Mouse (Mus musculus) common myeloid progenitor, adult 5-6 weeks (primary cell): ENCODE measurements around the gene Egr2. TPM values are rescaled to one million over a fixed set of nuclear protein-coding genes. Genes with fewer than 3 reads are reported as not detected.

Experiments
- ATAC-seq: replicated peaks from 2 replicates; pipeline ENCODE4 v1.8.0; 2016; ENCODE audit warnings: low read depth, mild to moderate bottlenecking, moderate TSS enrichment, inconsistent platforms; ENCODE audit not compliant: poor library complexity, severe bottlenecking
- total RNA-seq: library from RNA; stranded (forward); fragments of 200-1000, 187-1606 nt; gene quantifications from 2 replicates; pipeline ENCODE4 v1.2.3, GENCODE M21; 2017

Egr2 gene
- total RNA-seq: 8.1 and 14.9 TPM in 2 replicates

DNA sequence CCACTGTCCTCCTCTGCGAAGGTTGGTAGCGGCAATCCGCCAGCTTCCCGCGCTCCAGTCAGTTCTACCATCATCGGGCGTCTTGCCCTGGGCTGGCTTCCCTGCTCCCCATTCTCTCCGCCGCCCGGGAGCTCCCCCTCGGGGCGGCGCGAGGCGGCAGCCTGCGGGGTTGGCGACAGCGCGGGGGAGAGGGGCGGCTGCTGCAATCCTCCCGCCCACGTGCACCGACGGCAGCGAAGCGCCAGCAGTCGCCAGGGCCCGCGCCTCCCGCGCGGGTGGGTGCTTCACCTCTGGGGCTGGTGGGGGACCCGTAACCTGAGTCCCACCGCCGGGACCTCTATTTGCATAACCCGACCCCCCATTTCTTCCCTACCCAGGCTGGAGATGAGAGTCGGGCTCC, at the start of gene Egr2:
Egr2 (plus strand) TSS at position 220 of the 400 bp plus-strand sequence.
- ATAC-seq: no peak

DNA sequence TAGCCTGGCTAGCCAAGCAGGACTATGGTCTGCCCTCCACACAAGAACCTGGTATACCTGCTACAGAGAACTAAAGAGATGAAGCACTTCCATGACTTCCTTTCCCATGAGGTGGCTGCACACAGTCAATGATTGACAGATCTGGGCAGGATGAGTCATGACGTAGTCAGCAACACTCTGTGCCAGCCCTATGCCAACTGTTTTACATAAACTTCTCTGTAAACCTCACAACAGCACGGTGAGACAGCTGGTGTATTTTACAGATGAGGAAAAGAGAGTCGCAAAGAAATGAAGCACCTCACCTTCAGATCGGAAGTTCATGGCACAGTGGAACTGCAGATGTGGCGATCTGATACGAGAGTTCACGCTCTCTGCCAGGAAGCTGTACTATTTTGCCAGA, 47.8 kb upstream of the Egr2 start:
- 0 out of 2 replicates have a peak, but pooled peaks have one; percentile 5 for ATAC-seq

DNA sequence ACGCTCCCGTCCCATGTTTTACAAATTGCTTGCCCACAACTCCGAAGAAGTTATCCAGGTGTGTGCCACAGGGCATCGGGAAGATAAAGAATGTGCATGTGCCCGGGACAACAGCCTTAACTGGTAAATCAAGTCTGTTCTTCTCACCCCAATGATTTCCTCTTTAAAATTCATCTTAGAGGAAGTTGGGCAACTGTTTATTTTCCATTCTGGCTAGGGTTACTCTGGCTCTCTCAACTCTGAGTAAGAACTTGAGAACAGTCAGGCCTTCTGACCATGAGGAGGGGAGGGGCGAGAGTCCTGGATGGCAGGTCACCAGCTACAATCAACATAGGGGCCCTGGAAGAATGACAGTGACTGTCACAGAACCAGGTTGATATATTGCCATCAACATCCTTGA, 45.4 kb upstream of the Egr2 start:
- ATAC-seq: peak; percentile 72

DNA sequence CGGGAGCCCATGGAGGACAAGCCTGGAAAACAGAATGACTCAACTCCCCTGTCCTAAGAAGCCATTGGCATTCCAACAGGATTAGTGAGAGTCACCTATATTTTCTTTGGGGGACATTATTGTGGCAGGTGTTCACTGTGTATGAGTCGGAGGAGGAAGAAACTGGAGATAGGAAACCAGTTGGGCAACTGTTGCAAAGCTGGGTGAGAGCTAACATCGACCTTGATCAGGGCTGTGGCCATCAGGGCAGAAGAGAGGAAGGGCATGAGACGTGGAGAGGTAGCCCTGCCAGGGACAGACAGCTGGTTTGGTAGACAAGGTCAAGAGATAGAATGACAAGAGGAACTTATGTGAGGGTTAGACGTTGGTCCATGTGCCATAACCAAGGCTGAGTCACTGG, 44.6 kb upstream of the Egr2 start:
- ATAC-seq: peak; percentile 66

DNA sequence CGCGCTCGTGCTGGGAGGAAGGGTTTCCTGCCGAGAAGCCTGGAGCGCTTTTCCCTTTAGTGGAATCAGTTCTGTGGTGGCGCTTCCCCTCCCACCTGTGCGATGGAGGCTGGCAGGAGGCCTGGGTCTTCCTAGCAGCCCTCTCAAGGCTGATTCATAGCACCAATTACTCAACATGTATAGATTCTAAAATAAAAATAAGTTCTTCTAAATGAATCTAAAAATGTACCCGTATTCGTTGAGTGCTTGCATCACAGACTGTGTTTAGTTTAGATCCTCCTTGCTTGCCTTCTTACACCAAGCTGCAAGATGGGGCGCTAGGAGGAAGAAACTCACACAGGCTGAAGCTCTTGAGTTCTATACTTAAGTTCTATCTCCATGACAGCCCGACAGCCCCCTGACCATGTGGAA, 43.1 kb upstream of the Egr2 start:
- no peak for ATAC-seq

DNA sequence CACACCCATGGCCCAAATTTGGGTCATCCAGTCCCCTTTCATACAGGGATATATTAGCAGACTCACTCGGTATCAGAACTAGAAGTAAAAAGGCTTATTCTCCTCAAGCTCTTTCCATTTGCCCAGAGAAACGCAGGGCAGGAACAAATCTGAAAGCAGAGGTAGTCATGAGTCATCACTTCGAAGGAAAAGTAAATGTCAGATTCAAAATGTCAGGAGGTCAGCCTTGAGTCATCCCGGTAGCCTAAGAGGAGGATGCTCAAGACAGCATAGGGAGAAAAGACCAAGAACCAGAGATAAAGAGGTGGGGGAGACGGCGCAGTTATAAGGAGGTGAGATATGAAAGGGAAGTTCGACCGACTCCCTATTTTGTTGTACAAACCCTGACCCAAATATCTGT, 41.7 kb upstream of the Egr2 start:
- no peak for ATAC-seq

DNA sequence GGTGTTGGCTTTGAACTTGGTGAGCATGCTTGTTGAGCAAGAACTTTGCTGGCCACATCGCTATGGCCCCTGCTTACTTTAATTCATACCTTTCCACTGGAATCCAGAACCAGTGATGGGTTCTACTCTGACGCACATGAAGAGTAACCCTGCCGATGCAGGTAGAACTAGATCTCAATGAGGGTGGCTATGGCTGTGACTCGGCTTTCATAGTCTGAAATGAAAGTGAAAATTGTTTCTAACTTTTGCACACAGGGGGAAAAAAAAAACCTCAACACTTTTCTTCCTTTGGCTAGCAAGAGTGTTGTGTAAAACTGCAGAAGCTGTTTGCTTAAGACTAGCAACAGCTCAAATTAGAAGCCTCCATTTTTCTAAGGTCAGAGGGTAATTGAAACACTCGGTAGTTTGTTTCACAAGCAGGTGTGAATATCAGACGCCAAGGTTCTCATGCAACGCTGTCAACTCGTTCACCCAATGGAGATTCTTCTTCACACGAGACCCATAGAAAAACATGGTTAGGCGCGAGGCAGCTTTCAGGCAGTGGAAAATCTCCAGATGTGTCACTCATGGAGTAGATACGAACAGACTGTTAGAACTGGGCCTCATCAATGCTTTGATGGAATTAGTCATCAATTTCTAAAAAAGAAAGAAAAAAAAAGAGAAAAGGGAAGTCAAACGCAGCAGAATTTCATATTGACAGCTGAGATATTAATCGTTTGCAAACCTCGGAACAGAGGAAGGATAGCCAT, 38.0 kb upstream of the Egr2 start:
- 0 out of 2 replicates have a peak, but pooled peaks have one; percentile 9 for ATAC-seq

DNA sequence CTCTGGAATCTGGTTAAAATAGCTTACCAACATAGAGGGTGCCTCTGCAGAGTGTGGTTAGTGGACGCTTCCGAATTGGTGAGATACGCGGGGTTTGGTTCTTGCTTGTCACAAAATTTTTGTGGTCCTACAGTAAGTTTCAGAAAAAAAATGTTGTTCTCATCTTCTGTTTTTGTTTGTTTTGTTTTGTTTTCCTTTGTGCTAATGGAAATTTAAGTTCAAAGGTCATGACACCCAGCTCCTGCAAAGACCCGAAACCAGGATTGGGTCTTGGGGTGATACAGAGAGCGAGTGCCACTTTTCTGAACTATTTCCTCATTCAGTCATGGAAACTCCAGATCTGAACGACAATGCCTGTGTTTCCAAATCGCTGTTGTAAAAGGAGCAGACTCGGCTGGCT, 37.3 kb upstream of the Egr2 start:
- no peak for ATAC-seq

DNA sequence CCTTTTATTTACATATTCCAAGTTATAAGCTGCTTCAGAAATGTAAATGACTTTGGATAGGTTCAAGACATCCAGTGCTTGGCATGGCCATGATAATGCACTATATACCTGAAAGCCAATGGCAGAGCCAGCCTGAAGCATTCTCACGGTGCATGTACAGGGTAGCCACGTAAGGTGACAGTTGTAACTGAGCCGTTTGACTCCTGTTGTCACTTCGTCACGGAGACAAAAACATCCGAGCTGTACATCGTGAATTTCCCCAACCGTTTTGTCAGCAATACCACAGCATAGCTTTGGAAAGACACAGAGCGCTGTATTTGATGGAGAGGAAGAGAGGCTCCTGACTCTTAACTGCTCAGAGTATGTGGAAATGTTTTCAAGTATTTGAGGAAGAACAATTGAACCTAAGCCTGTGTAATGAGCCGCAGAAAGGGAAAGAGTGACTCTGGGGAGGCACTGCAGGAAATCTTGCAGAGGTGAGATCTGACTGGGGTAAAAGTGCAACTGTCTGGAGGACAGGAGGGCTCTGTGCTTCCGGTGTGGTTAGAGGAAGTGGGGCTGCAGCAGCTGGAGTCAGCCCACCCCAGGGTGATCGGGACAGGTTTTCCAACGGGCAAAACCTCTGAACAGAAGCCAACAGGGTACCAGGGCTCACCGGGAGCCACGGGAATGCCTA, 31.8 kb upstream of the Egr2 start:
- peak; percentile 89 for ATAC-seq

DNA sequence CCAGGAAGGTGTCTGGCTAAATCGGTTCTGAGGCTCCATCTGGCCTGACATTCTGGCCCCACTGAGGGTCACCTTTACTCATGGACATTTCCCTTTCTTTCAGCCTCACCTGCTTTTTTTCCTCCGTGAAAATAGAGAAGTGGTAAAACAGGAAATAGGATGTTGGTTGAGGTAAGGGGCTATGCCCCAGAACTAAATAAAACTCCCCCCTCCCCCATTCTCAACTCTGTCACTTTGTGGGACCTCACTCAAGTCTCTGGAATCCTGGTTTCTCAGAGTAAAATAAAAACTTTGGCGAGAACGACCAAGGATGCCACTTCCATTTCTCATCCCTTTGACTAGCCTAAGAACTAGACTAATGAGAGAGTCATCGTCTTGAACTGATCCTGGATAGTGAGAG, 31.2 kb upstream of the Egr2 start:
- ATAC-seq: peak; percentile 6; the same call in 1 of the 2 replicates

DNA sequence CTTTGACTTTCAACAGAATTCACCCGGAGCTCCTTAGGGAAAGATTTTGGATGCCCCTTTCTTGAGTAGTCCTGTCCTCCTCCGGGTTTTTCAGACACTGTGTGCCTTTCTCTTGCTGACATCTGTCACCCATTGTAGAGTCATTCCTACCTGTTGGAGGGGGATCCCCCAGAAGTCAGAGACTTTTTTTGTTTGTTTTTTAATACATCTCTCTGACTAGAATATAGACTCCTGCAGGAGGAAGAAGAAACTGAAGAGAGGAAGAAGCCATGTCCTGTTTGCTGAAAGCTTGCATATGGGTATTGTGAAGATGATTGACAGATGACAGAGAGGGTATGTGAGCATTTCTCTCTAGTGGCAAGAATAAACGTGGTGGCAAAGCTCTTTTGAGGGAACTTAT, 30.0 kb upstream of the Egr2 start:
- no peak for ATAC-seq

DNA sequence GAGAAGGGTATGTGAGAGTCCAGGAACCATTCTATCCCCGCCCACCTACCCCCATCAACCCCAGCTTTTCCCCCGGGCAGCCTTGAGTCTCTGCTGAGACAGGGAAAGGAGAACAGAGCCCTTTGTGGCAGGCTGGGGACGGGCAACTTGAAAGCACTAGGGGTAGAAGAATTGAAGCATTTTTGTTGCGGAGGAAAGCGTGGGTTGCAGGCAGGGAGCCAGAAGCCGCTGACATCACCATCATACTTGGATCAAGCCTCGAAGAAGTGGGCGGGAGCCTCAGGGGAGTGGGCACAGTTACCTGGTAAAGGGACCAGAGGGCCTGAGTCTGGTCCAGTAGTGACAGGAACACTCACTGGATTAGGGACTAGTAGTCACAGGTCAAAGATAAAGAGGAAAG, 23.1 kb upstream of the Egr2 start:
- no peak for ATAC-seq

DNA sequence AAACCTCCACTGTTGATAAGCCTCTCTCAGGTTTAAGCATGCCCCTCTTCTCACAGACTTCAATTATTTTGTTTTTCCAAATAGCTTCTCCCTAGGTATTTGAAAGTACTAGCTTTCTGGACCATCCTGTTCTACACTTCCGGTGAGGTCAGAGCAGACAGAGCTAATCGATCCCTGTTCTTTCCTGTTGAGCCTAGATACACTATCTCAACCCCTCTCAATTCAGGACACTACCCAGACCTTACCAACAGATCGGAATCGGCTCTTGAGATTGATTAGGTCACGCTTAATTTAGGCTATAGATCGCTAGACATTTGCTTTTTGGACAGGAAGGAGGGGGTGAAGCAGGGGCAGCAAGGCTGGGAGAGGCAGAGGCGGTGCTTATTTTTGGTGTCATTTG, 22.4 kb upstream of the Egr2 start:
- no peak for ATAC-seq

DNA sequence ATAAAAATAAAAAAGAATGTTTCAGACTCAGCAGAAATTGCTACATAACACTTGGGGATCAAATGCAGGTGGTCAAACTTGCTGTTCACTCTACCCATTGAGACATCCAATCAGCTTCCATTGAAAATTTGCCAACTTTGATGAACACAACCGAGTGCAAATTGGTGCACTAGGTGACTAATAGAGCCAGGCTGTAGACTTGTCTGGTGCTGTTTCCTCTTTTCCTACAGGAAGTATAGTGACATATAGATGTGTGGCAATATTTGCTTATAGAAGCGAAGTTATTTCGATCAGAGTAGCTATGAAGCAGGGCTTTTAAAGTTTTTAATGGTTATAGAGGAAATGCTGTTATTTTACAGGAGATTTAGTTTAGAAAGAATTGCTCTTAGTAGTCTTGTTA, 16.5 kb upstream of the Egr2 start:
- ATAC-seq: 0 out of 2 replicates have a peak, but pooled peaks have one; percentile 50

DNA sequence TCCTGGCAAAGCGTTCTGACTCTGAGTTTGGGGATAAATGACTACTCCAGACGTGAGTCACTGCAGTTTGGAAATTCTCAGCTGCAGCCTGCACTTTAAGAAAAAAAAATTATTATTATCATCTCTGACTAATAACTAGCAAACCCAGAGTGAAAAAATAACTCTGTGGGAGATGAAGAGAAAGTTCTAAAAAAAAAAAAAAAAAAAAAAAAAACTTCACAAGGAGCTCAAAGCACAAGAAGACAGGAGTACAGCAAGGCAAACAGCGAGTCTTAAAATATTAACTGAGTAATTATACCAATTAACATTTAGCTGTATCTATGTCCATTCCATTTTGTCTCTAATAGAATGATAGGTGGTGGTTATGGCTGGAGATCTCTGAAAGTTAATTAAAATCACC, 11.1 kb upstream of the Egr2 start:
- ATAC-seq: no peak

DNA sequence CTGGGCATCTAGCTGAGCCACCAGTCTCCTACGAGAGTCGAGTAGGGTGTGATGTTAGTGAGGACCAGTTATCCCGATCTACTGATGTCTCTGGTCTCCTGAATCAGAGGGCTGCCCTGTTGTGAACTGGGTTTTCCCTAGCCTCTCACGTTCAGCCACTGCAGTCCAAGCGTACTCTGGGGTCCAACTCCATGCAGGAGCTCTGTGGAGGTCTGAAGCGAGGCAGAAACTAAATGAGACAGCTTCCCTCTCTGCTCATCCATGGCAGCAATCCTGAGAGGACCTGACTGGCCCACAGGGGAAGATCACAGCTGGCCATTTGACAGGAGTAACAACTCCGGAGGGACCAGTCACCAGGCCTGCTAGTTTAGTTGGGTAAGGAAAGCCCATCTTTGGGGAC, 10.6 kb upstream of the Egr2 start:
- ATAC-seq: no peak

DNA sequence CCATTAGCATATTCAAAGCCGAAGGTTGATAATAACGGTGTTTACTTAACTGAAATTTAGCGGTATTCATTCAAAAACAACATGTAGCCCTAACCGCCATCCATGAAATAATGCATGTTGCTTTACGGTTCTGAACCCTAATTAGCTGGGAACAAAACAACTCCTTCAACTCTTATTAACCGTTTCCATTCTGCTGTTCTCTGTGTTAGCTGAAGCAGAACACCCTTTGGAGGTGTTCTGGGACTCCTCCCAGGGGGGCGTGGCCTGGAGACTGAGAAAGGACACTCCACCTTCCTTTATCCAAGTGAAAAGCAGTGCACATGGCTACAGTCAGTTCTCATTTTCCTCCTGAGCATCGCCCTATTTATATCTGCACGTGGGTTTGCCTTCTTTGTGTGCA, 8.8 kb upstream of the Egr2 start:
- no peak for ATAC-seq

DNA sequence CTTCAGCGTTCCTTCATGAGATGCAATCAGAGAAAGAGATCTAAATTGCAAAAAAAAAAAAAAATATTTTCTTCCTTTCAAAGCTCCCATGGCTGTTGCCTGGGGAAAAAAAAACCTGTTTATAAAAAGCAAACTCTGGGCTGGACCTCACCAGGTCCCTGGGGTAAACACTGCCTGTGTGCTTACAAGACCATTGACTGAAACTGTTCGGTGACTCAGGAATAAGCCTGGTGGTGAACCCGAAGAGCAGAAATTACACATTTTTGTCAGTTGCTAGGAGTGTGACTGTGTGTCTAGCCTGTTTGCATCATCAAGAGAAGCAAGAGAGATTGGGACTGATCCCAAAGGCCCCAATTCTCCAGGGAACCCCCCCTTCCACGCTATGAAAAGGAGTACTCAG, 5.5 kb upstream of the Egr2 start:
- no peak for ATAC-seq

DNA sequence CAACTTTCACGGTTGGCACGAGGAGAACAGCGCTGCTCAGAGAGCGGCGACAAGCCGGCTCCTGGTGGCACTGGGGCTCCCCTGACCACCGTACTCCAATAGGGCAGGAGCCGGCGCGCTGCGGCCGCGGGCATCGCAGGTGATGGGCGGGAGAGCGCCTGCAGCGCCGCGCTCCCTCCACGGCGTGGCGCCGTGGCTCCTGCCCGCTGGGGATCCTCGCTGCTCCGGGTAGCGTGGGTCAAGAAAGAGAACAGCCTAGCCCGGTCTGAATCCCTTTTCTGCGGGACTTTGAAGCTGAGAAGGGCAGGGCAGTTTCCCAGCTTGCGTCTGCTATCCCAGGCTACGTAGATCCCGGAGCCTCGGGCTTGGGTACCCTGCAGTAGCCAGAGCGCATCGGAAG, 697 bp downstream of the Egr2 start:
- ATAC-seq: peak; percentile 29

DNA sequence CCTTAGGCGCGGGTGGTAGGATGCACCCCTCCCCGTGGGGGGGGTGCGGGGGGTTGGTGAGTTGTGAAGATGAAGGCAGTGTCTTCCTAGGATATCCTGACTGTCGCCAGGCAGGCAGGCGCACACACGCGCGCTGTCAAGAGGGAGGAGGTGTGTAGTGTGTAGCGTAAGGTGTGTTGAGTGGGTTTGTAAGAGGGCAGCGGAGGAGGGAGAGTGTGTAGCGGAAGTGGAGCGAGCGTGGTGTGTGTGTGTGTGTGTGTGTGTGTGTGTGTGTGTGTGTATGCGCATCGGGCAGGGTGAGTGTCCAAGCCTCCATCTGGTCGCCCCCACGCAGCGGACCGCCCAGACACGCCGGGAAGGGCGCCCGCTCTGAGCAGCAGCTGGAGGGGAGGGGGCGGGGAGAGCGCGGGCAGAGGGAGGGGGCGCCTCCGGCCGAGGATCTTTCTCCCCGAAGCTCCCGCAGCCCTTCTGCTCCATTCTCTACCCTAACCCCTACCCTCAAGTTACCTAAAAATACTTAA, 1.4 kb downstream of the Egr2 start:
- peak; percentile 1; the same call in 1 of the 2 replicates for ATAC-seq
